Mouse (Mus musculus) T-helper 2 cell (primary cell): ENCODE data around the gene Cnot1.

Experiments
- in situ Hi-C: fragments of 300-600 bp; cut with MboI, MseI; formaldehyde crosslinking; loops from one replicate; pipeline ENCODE4 v1.15.1; 2025; ENCODE audit warnings: high pct_unique_total_duplicates

Cnot1 gene

GRCm38 (mm10) chr8:95751924-95752323 is 55.3 kb downstream of the Cnot1 start:
- in situ Hi-C loops, result no loop called here

GRCm38 (mm10) chr8:95748028-95748427 is 59.2 kb downstream of the Cnot1 start:
- in situ Hi-C loops, result loop anchor here (10.0 kb wide), 1 partner anchor 293 kb away; no protein-coding TSS in a partner anchor

- in situ Hi-C loops, result loop anchor here (10.0 kb wide), 1 partner anchor 287 kb away; no protein-coding TSS in a partner anchor
Measured at GRCm38 (mm10) chr8:95741732-95742131, 65.5 kb downstream of the Cnot1 start.

GRCm38 (mm10) chr8:95738596-95738995 is 68.7 kb downstream of the Cnot1 start:
- in situ Hi-C loops, result no loop called here

- in situ Hi-C loops, result no loop called here
Measured at GRCm38 (mm10) chr8:95727625-95728024, 79.6 kb downstream of the Cnot1 start.

- in situ Hi-C loops, result no loop called here
Measured at GRCm38 (mm10) chr8:95716546-95717335, 90.5 kb downstream of the Cnot1 start.

GRCm38 (mm10) chr8:95715676-95716531 is 91.4 kb downstream of the Cnot1 start, which contains the start of gene Setd6:
Gene Setd6 (plus strand): TSS chr8:95715881.
- in situ Hi-C loops, result no loop called here

- in situ Hi-C loops, result no loop called here
Measured at GRCm38 (mm10) chr8:95714837-95715413, 92.3 kb downstream of the Cnot1 start.

GRCm38 (mm10) chr8:95714367-95714766 is 92.9 kb downstream of the Cnot1 start:
- in situ Hi-C loops, result no loop called here

GRCm38 (mm10) chr8:95713100-95714010 is 93.9 kb downstream of the Cnot1 start:
- in situ Hi-C loops, result no loop called here

- in situ Hi-C loops, result no loop called here
Measured at GRCm38 (mm10) chr8:95712395-95712794, 94.9 kb downstream of the Cnot1 start.

- in situ Hi-C loops, result no loop called here
Measured at GRCm38 (mm10) chr8:95711029-95711428, 96.2 kb downstream of the Cnot1 start.

- in situ Hi-C loops, result no loop called here
Measured at GRCm38 (mm10) chr8:95709579-95709978, 97.7 kb downstream of the Cnot1 start.

GRCm38 (mm10) chr8:95704538-95704937 is 102.7 kb downstream of the Cnot1 start:
- in situ Hi-C loops, result no loop called here

- in situ Hi-C loops, result no loop called here
Measured at GRCm38 (mm10) chr8:95703461-95704260, 103.6 kb downstream of the Cnot1 start.

- in situ Hi-C loops, result no loop called here
Measured at GRCm38 (mm10) chr8:95702480-95703446, 104.5 kb downstream of the Cnot1 start.

GRCm38 (mm10) chr8:95701809-95702208 is 105.5 kb downstream of the Cnot1 start:
- in situ Hi-C loops, result no loop called here

- in situ Hi-C loops, result no loop called here
Measured at GRCm38 (mm10) chr8:95700282-95700681, 107.0 kb downstream of the Cnot1 start.

GRCm38 (mm10) chr8:95698179-95698578 is 109.1 kb downstream of the Cnot1 start:
- in situ Hi-C loops, result loop anchor here (5.0 kb wide), 1 partner anchor 96 kb away; no protein-coding TSS in a partner anchor
